Mouse (Mus musculus) right cerebral cortex, adult 2 months (tissue): ENCODE measurements around the gene Slc9a5.

Experiments
- DNase-seq, 2 experiments: peaks; one replicate each; pipeline ENCODE4 v3.0.0; 2021 to 2022; ENCODE audit warnings: low spot score in 2 of 2

Gene Slc9a5

GRCm38 (mm10) chr8:105408331-105408730, 59.7 kb downstream of the Slc9a5 start:
- peak in 1 of 2 experiments; percentile 12 for DNase-seq

GRCm38 (mm10) chr8:105409947-105410346, 61.3 kb downstream of the Slc9a5 start:
- DNase-seq = no peak

- no peak for DNase-seq
Observed at GRCm38 (mm10) chr8:105413391-105413790, 64.7 kb downstream of the Slc9a5 start, which contains the start of the genes Kctd19 and Lrrc36. TSS of gene Kctd19 (minus strand) at chr8:105413502. TSS of gene Lrrc36 (plus strand) at chr8:105413571.

GRCm38 (mm10) chr8:105418992-105419391, 70.3 kb downstream of the Slc9a5 start:
- DNase-seq = no peak
